Mouse (Mus musculus): ENCODE measurements around the gene Tmem235. TPM values are rescaled to one million over a fixed set of nuclear protein-coding genes. Genes with fewer than 3 reads are reported as not detected.

Gene Tmem235
- polyA plus RNA-seq, 1 experiment from 2014 or later: not detected

DNA sequence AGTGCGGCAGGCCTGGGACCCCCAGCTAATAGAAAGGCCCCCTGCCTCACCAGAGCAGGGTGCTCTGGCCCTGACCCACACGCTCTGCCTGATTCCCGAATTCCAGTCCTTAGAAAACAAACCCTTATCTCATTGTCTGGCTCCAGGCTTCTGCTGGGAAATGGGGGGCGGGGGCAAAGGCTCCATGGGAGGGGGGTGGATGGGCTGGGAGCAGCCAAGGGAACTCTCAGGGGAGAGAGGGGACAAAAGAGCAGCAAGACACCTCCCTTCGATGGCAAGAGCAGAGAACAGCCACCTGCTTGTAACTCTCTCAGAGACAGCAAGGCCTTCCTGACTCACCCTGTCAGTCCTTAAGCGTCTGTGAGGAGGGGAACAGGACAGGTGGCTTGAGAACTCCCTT lies 15.1 kb downstream of the Tmem235 start:
- DNase-seq (ENCODE audit: low spot score) (no peak), ATAC-seq (replicated peaks; ENCODE audit: low FRiP score) (no peak)
- no peaks in the 10 kb centered on the region for H3K36me3 ChIP-seq (ENCODE audit: control insufficient read depth, insufficient read depth, low read length)
- H3K4me2 ChIP-seq (ENCODE audit: low read depth, low read length, severe bottlenecking): no peak overlapping the region
- H3K9ac ChIP-seq (ENCODE audit: low read length): no peak overlapping the region
- WGBS: 15% methylated on average over 6 of the region's 6 CpGs
- no peak overlapping the region for H3K4me3 ChIP-seq (ENCODE audit: low read depth, low read length)
- H3K9me3 ChIP-seq (ENCODE audit: control insufficient read depth, low read length): no peaks in the 10 kb centered on the region
- no peak overlapping the region for H3K27ac ChIP-seq (ENCODE audit: low read depth, low read length)
- H3K27me3 ChIP-seq (ENCODE audit: control insufficient read depth, insufficient read depth, low read length): no peaks in the 10 kb centered on the region
- peaks cover 18% of the 10 kb centered on the region; the same call in 1 of the 2 replicates for H3K4me1 ChIP-seq (replicated peaks; ENCODE audit: control insufficient read depth, insufficient read depth, low read length)

GRCm38 (mm10) chr11:117877917-117878745 lies 17.6 kb downstream of the Tmem235 start:
- no peaks in the 10 kb centered on the region for H3K27me3 ChIP-seq (ENCODE audit: control insufficient read depth, insufficient read depth, low read length)
- H3K9ac ChIP-seq (ENCODE audit: low read length): peak overlapping the region; percentile 29
- 42% methylated on average over 13 of the region's 13 CpGs for WGBS
- ATAC-seq (replicated peaks; ENCODE audit: low FRiP score) (no peak), DNase-seq (ENCODE audit: low spot score) (no peak)
- no peak overlapping the region for H3K4me3 ChIP-seq (ENCODE audit: low read depth, low read length)
- no peaks in the 10 kb centered on the region for H3K36me3 ChIP-seq (ENCODE audit: control insufficient read depth, insufficient read depth, low read length)
- peaks cover 13% of the 10 kb centered on the region; the same call in 1 of the 2 replicates for H3K4me1 ChIP-seq (replicated peaks; ENCODE audit: control insufficient read depth, insufficient read depth, low read length)
- H3K27ac ChIP-seq (ENCODE audit: low read depth, low read length): no peak overlapping the region
- no peak overlapping the region for H3K4me2 ChIP-seq (ENCODE audit: low read depth, low read length, severe bottlenecking)
- H3K9me3 ChIP-seq (ENCODE audit: control insufficient read depth, low read length): no peaks in the 10 kb centered on the region

GRCm38 (mm10) chr11:117878892-117879291 lies 18.3 kb downstream of the Tmem235 start:
- H3K9ac ChIP-seq (ENCODE audit: low read length): peak overlapping the region; percentile 29
- no peak for DNase-seq (ENCODE audit: low spot score)
- H3K27me3 ChIP-seq (ENCODE audit: control insufficient read depth, insufficient read depth, low read length): no peaks in the 10 kb centered on the region
- no peaks in the 10 kb centered on the region for H3K9me3 ChIP-seq (ENCODE audit: control insufficient read depth, low read length)
- H3K4me2 ChIP-seq (ENCODE audit: low read depth, low read length, severe bottlenecking): no peak overlapping the region
- no peaks in the 10 kb centered on the region for H3K36me3 ChIP-seq (ENCODE audit: control insufficient read depth, insufficient read depth, low read length)
- H3K4me1 ChIP-seq (replicated peaks; ENCODE audit: control insufficient read depth, insufficient read depth, low read length): peaks cover 9% of the 10 kb centered on the region; the same call in 1 of the 2 replicates
- no peak overlapping the region for H3K4me3 ChIP-seq (ENCODE audit: low read depth, low read length)
- no peak overlapping the region; the same call in 1 of the 2 replicates for H3K27ac ChIP-seq (ENCODE audit: low read depth, low read length)
- WGBS: 13% methylated on average over 8 of the region's 8 CpGs
- ATAC-seq (replicated peaks; ENCODE audit: low FRiP score): no peak

DNA sequence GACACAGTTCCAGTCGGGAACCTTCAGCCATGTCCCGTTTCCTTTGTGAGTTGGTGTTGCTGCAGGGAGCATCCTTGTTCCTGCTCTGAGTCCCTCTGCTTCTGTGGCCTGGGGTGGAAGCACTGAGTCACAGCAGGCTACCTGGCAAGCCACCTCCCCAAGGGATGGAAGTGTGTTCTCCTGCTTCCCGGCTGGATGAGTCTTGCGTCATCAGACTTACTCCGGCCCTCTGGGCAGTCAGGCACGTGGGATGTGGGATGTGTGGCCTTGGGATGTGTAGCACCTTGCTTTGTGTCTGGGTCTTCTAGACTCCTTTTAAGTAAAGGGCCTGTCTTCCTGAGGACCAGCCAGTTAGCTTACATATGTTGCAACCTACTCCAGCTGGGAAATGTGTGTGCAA lies 19.1 kb downstream of the Tmem235 start:
- WGBS: 68% methylated on average over 6 of the region's 6 CpGs
- Histone ChIP-seq H3K4me2 (ENCODE audit: low read depth, low read length, severe bottlenecking) (no peak overlapping the region), H3K27me3 (ENCODE audit: control insufficient read depth, insufficient read depth, low read length) (peaks cover 4% of the 10 kb centered on the region), H3K4me3 (ENCODE audit: low read depth, low read length) (no peak overlapping the region), H3K4me1 (replicated peaks; ENCODE audit: control insufficient read depth, insufficient read depth, low read length) (peaks cover 9% of the 10 kb centered on the region; the same call in 1 of the 2 replicates), H3K36me3 (ENCODE audit: control insufficient read depth, insufficient read depth, low read length) (no peaks in the 10 kb centered on the region), H3K9me3 (ENCODE audit: control insufficient read depth, low read length) (no peaks in the 10 kb centered on the region), H3K27ac (ENCODE audit: low read depth, low read length) (no peak overlapping the region), H3K9ac (ENCODE audit: low read length) (no peak overlapping the region)
- ATAC-seq (replicated peaks; ENCODE audit: low FRiP score) (no peak), DNase-seq (ENCODE audit: low spot score) (no peak)

- Histone ChIP-seq H3K36me3 (ENCODE audit: control insufficient read depth, insufficient read depth, low read length) (no peaks in the 10 kb centered on the region), H3K4me1 (replicated peaks; ENCODE audit: control insufficient read depth, insufficient read depth, low read length) (peaks cover 9% of the 10 kb centered on the region; the same call in 1 of the 2 replicates), H3K4me2 (ENCODE audit: low read depth, low read length, severe bottlenecking) (no peak overlapping the region), H3K27me3 (ENCODE audit: control insufficient read depth, insufficient read depth, low read length) (peaks cover 4% of the 10 kb centered on the region), H3K9me3 (ENCODE audit: control insufficient read depth, low read length) (no peaks in the 10 kb centered on the region), H3K27ac (ENCODE audit: low read depth, low read length) (no peak overlapping the region), H3K9ac (ENCODE audit: low read length) (no peak overlapping the region), H3K4me3 (ENCODE audit: low read depth, low read length) (no peak overlapping the region)
- ATAC-seq (replicated peaks; ENCODE audit: low FRiP score) (no peak), DNase-seq (ENCODE audit: low spot score) (no peak)
- WGBS: 91% methylated on average over 9 of the region's 9 CpGs
Observed at GRCm38 (mm10) chr11:117880336-117880976, 19.9 kb downstream of the Tmem235 start.

GRCm38 (mm10) chr11:117880977-117881358 lies 20.4 kb downstream of the Tmem235 start:
- Histone ChIP-seq H3K4me1 (replicated peaks; ENCODE audit: control insufficient read depth, insufficient read depth, low read length) (peaks cover 7% of the 10 kb centered on the region; the same call in 1 of the 2 replicates), H3K4me3 (ENCODE audit: low read depth, low read length) (no peak overlapping the region), H3K36me3 (ENCODE audit: control insufficient read depth, insufficient read depth, low read length) (no peaks in the 10 kb centered on the region), H3K27ac (ENCODE audit: low read depth, low read length) (no peak overlapping the region), H3K9me3 (ENCODE audit: control insufficient read depth, low read length) (no peaks in the 10 kb centered on the region), H3K9ac (ENCODE audit: low read length) (no peak overlapping the region), H3K27me3 (ENCODE audit: control insufficient read depth, insufficient read depth, low read length) (peaks cover 7% of the 10 kb centered on the region), H3K4me2 (ENCODE audit: low read depth, low read length, severe bottlenecking) (no peak overlapping the region)
- 86% methylated on average over 6 of the region's 6 CpGs for WGBS
- ATAC-seq (replicated peaks; ENCODE audit: low FRiP score) (no peak), DNase-seq (ENCODE audit: low spot score) (no peak)

DNA sequence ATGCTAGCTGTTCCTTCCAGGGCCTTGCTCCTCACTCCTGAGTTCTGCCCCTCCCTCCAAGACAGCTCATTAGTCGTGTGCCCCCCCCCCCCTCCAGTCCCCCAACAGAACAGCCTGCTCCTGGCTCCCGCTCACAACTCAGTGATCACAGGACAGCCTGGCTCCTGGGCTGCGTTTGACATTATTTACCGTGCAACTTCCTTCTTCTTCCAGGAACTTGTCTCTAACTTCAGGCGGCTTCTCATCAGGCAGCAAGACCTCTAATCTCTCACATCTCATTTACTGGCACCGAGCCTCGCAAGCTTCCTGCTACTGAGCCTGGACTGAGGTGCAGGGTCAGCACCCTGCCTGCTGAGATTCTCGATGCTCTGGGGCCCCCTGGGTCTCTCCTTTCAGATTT lies 21.2 kb downstream of the Tmem235 start:
- DNase-seq (ENCODE audit: low spot score) (no peak), ATAC-seq (replicated peaks; ENCODE audit: low FRiP score) (no peak)
- peaks cover 7% of the 10 kb centered on the region; the same call in 1 of the 2 replicates for H3K4me1 ChIP-seq (replicated peaks; ENCODE audit: control insufficient read depth, insufficient read depth, low read length)
- H3K4me2 ChIP-seq (ENCODE audit: low read depth, low read length, severe bottlenecking): no peak overlapping the region
- WGBS: 23% methylated on average over 8 of the region's 8 CpGs
- H3K36me3 ChIP-seq (ENCODE audit: control insufficient read depth, insufficient read depth, low read length): no peaks in the 10 kb centered on the region
- H3K4me3 ChIP-seq (ENCODE audit: low read depth, low read length): no peak overlapping the region
- peaks cover 11% of the 10 kb centered on the region for H3K27me3 ChIP-seq (ENCODE audit: control insufficient read depth, insufficient read depth, low read length)
- no peak overlapping the region for H3K9ac ChIP-seq (ENCODE audit: low read length)
- no peak overlapping the region for H3K27ac ChIP-seq (ENCODE audit: low read depth, low read length)
- H3K9me3 ChIP-seq (ENCODE audit: control insufficient read depth, low read length): no peaks in the 10 kb centered on the region

DNA sequence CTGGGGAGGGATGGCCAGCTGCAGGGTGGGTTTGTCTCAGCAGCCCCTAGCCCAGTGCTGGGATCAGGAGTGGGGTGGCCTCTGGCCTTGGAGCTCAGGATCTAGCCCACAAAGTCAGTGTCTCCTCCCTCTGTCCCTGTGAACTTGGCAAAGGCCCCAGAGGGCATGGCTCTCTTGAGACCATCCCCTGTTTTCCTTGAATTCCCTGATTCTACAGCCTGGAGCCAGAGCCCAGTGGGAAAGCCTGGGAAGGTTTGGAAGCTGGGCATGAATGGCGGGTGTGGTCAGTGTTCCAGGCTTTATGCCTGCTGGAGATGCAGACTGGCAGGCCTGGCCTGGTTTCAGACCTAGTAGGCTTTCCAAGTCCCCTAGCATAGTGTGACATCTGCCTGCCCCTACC lies 21.7 kb downstream of the Tmem235 start:
- H3K4me2 ChIP-seq (ENCODE audit: low read depth, low read length, severe bottlenecking): no peak overlapping the region
- peaks cover 14% of the 10 kb centered on the region for H3K27me3 ChIP-seq (ENCODE audit: control insufficient read depth, insufficient read depth, low read length)
- H3K4me1 ChIP-seq (replicated peaks; ENCODE audit: control insufficient read depth, insufficient read depth, low read length): peaks cover 7% of the 10 kb centered on the region; the same call in 1 of the 2 replicates
- H3K27ac ChIP-seq (ENCODE audit: low read depth, low read length): no peak overlapping the region
- no peak overlapping the region for H3K9ac ChIP-seq (ENCODE audit: low read length)
- H3K4me3 ChIP-seq (ENCODE audit: low read depth, low read length): no peak overlapping the region
- ATAC-seq (replicated peaks; ENCODE audit: low FRiP score) (no peak), DNase-seq (ENCODE audit: low spot score) (no peak)
- 86% methylated on average over 1 of the region's 1 CpGs for WGBS
- no peaks in the 10 kb centered on the region for H3K9me3 ChIP-seq (ENCODE audit: control insufficient read depth, low read length)
- no peaks in the 10 kb centered on the region for H3K36me3 ChIP-seq (ENCODE audit: control insufficient read depth, insufficient read depth, low read length)
